ENCODE assay signal across 12 mouse cellular contexts in genomic region chr2:118897808-118898207, GRCm38 (mm10). TPM values are rescaled to one million over a fixed set of nuclear protein-coding genes. Genes with fewer than 3 reads are reported as not detected.
DNase-seq lines count a peak whose midpoint lies in the region; ATAC-seq lines count a peak whose summit lies in the region.
"Had no signal": no experiment of that assay in that cellular context is flagged by ENCODE, and none has a peak within 500 bp of the region (broad histone marks: within the 10 kb centered on the region; RNA-seq: fewer than 3 reads in every experiment).

No protein-coding gene starts in this region.

- no peaks in the 10 kb centered on the region for H3K9me3 ChIP-seq in heart, embryonic 10.5 days
- no peaks in the 10 kb centered on the region for H3K9me3 ChIP-seq in midbrain, embryonic 10.5 days (replicated peaks)
- no peaks in the 10 kb centered on the region for H3K9me3 ChIP-seq in midbrain, embryonic 15.5 days
- no peaks in the 10 kb centered on the region for H3K9me3 ChIP-seq in hindbrain, embryonic 15.5 days
- no peaks in the 10 kb centered on the region for H3K9me3 ChIP-seq in neural tube, embryonic 11.5 days (ENCODE audit: control insufficient read depth, low read length)

- intact Hi-C loops in heart, postnatal 10 days (cut with DNase I), result no loop called here

- H3K9ac ChIP-seq in midbrain, embryonic 15.5 days, result no peak overlapping the region
- no peak overlapping the region for H3K9ac ChIP-seq in hindbrain, embryonic 15.5 days
- no peak overlapping the region for H3K9ac ChIP-seq in neural tube, embryonic 11.5 days (ENCODE audit: low read length)

- ATAC-seq in midbrain, embryonic 15.5 days (replicated peaks), result no peak
- ATAC-seq in hindbrain, embryonic 15.5 days (ENCODE audit: low FRiP score, low read depth), result no peak
- ATAC-seq in neural tube, embryonic 11.5 days (ENCODE audit: insufficient read depth, low FRiP score, low TSS enrichment), result no peak
- ATAC-seq: activated CD4-positive, CD25-positive, alpha-beta regulatory T cell, adult 4 months had no signal

- 2% methylated on average over 11 of the region's 11 CpGs for WGBS in heart, embryonic 10.5 days
- under 1% methylated on average over 11 of the region's 11 CpGs for WGBS in midbrain, embryonic 10.5 days
- WGBS in midbrain, embryonic 15.5 days, result 0% methylated on average over 11 of the region's 11 CpGs
- under 1% methylated on average over 11 of the region's 11 CpGs for WGBS in hindbrain, embryonic 15.5 days
- WGBS in neural tube, embryonic 11.5 days, result 0% methylated on average over 11 of the region's 11 CpGs

- no peak for DNase-seq in heart, embryonic 10.5 days (ENCODE audit: low spot score)
- no peak for DNase-seq in heart, postnatal 10 days
- DNase-seq in midbrain, embryonic 10.5 days (ENCODE audit: low spot score), result no peak
- peak; percentile 20 for DNase-seq in neural tube, embryonic 11.5 days (ENCODE audit: low spot score)
- DNase-seq in lung, adult 18-20 months, result no peak
- no peak for DNase-seq in cerebellum, adult 9-10 months
- DNase-seq: kidney, adult 11 months; left cerebral cortex, postnatal 4 days; thymus, postnatal 36 days had no signal

- no peak overlapping the region for H3K27ac ChIP-seq in heart, embryonic 10.5 days
- H3K27ac ChIP-seq in midbrain, embryonic 10.5 days (replicated peaks), result no peak overlapping the region
- H3K27ac ChIP-seq in midbrain, embryonic 15.5 days, result no peak overlapping the region
- no peak overlapping the region for H3K27ac ChIP-seq in hindbrain, embryonic 15.5 days (replicated peaks)
- no peak overlapping the region for H3K27ac ChIP-seq in neural tube, embryonic 11.5 days (ENCODE audit: low read depth, low read length)

- peaks cover 81% of the 10 kb centered on the region for H3K27me3 ChIP-seq in heart, embryonic 10.5 days (ENCODE audit: insufficient read depth, poor library complexity, severe bottlenecking)
- H3K27me3 ChIP-seq in midbrain, embryonic 10.5 days (ENCODE audit: low read depth, poor library complexity, severe bottlenecking), result peaks cover 83% of the 10 kb centered on the region
- peaks cover 63% of the 10 kb centered on the region for H3K27me3 ChIP-seq in midbrain, embryonic 15.5 days (replicated peaks)
- peaks cover 70% of the 10 kb centered on the region for H3K27me3 ChIP-seq in hindbrain, embryonic 15.5 days
- peaks cover 61% of the 10 kb centered on the region for H3K27me3 ChIP-seq in neural tube, embryonic 11.5 days (ENCODE audit: control insufficient read depth, insufficient read depth, low read length)

- no peaks in the 10 kb centered on the region for H3K36me3 ChIP-seq in heart, embryonic 10.5 days
- no peaks in the 10 kb centered on the region for H3K36me3 ChIP-seq in midbrain, embryonic 10.5 days
- H3K36me3 ChIP-seq in midbrain, embryonic 15.5 days (replicated peaks), result no peaks in the 10 kb centered on the region
- H3K36me3 ChIP-seq in hindbrain, embryonic 15.5 days, result no peaks in the 10 kb centered on the region
- H3K36me3 ChIP-seq in neural tube, embryonic 11.5 days (ENCODE audit: control insufficient read depth, insufficient read depth, low read length), result no peaks in the 10 kb centered on the region

- H3K4me3 ChIP-seq in heart, embryonic 10.5 days, result peak overlapping the region; percentile 16; the same call in 1 of the 2 replicates
- H3K4me3 ChIP-seq in midbrain, embryonic 10.5 days, result peak overlapping the region; percentile 58; the same call in 1 of the 2 replicates
- H3K4me3 ChIP-seq in midbrain, embryonic 15.5 days, result no peak overlapping the region
- no peak overlapping the region for H3K4me3 ChIP-seq in hindbrain, embryonic 15.5 days
- no peak overlapping the region for H3K4me3 ChIP-seq in neural tube, embryonic 11.5 days (ENCODE audit: low read depth, low read length)

- H3K4me2 ChIP-seq in midbrain, embryonic 15.5 days, result no peak overlapping the region; the same call in 1 of the 2 replicates
- peak overlapping the region; percentile 80; the same call in 1 of the 2 replicates for H3K4me2 ChIP-seq in hindbrain, embryonic 15.5 days
- H3K4me2 ChIP-seq in neural tube, embryonic 11.5 days (ENCODE audit: low read depth), result no peak overlapping the region; the same call in 1 of the 2 replicates

- H3K4me1 ChIP-seq in heart, embryonic 10.5 days, result peaks cover 46% of the 10 kb centered on the region
- H3K4me1 ChIP-seq in midbrain, embryonic 10.5 days, result peaks cover 67% of the 10 kb centered on the region
- H3K4me1 ChIP-seq in midbrain, embryonic 15.5 days, result peaks cover 35% of the 10 kb centered on the region
- peaks cover 38% of the 10 kb centered on the region for H3K4me1 ChIP-seq in hindbrain, embryonic 15.5 days (replicated peaks)
- peaks cover 20% of the 10 kb centered on the region for H3K4me1 ChIP-seq in neural tube, embryonic 11.5 days (ENCODE audit: control insufficient read depth, insufficient read depth, low read length)

RNA-seq across cellular contexts. Expression of gene Bahd1, which starts 2.4 kb away (rescaled TPM):
- polyA plus RNA-seq in heart, embryonic 10.5 days (2016; fragmentation: Nextera tagmentation; extraction: Ambion mirVana), result 3.3 and 4.4 TPM in 2 replicates
- total RNA-seq in heart, postnatal 10 days (2021), result 10 to 100 TPM; 13.4 to 18.4 TPM
- polyA plus RNA-seq in midbrain, embryonic 10.5 days (2016; fragmentation: Nextera tagmentation; extraction: Ambion mirVana), result 3.8 and 3.9 TPM in 2 replicates
- polyA plus RNA-seq in midbrain, embryonic 15.5 days (2015; fragmentation: Nextera tagmentation; extraction: Ambion mirVana), result 8.4 and 8.8 TPM in 2 replicates
- polyA plus RNA-seq in hindbrain, embryonic 15.5 days (2015; fragmentation: Nextera tagmentation; extraction: Ambion mirVana), result 8.0 and 8.9 TPM in 2 replicates
- polyA plus RNA-seq in neural tube, embryonic 11.5 days (2014; fragmentation: Nextera tagmentation; extraction: Ambion mirVana), result 1.5 TPM in 2 replicates

RNA-seq across cellular contexts. Expression of gene Chst14, which starts 28.5 kb away (rescaled TPM):
- 18.8 and 20.1 TPM in 2 replicates for polyA plus RNA-seq in heart, embryonic 10.5 days (2016; fragmentation: Nextera tagmentation; extraction: Ambion mirVana)
- 10 to 100 TPM; 14.1 to 14.5 TPM for total RNA-seq in heart, postnatal 10 days (2021)
- polyA plus RNA-seq in midbrain, embryonic 10.5 days (2016; fragmentation: Nextera tagmentation; extraction: Ambion mirVana), result 14.5 and 17.2 TPM in 2 replicates
- 4.7 and 6.0 TPM in 2 replicates for polyA plus RNA-seq in midbrain, embryonic 15.5 days (2015; fragmentation: Nextera tagmentation; extraction: Ambion mirVana)
- 6.2 and 6.9 TPM in 2 replicates for polyA plus RNA-seq in hindbrain, embryonic 15.5 days (2015; fragmentation: Nextera tagmentation; extraction: Ambion mirVana)
- polyA plus RNA-seq in neural tube, embryonic 11.5 days (2014; fragmentation: Nextera tagmentation; extraction: Ambion mirVana), result 23.4 and 26.0 TPM in 2 replicates

RNA-seq across cellular contexts. Expression of gene Ivd, which starts 36.1 kb away (rescaled TPM):
- polyA plus RNA-seq in heart, embryonic 10.5 days (2016; fragmentation: Nextera tagmentation; extraction: Ambion mirVana), result 67.2 and 82.4 TPM in 2 replicates
- 10 to 100 TPM; 96.3 to 98.2 TPM for total RNA-seq in heart, postnatal 10 days (2021)
- polyA plus RNA-seq in midbrain, embryonic 10.5 days (2016; fragmentation: Nextera tagmentation; extraction: Ambion mirVana), result 63.3 and 67.3 TPM in 2 replicates
- 43.0 and 50.4 TPM in 2 replicates for polyA plus RNA-seq in midbrain, embryonic 15.5 days (2015; fragmentation: Nextera tagmentation; extraction: Ambion mirVana)
- polyA plus RNA-seq in hindbrain, embryonic 15.5 days (2015; fragmentation: Nextera tagmentation; extraction: Ambion mirVana), result 45.4 and 51.8 TPM in 2 replicates
- 52.1 and 53.0 TPM in 2 replicates for polyA plus RNA-seq in neural tube, embryonic 11.5 days (2014; fragmentation: Nextera tagmentation; extraction: Ambion mirVana)

Comparison
In these comparisons a context has a peak if more than half of its experiments do, and no peak if none do; other contexts are left out.
1. H3K4me3 ChIP-seq: peak in heart, embryonic 10.5 days (single experiment) and midbrain, embryonic 10.5 days (single experiment); none in midbrain, embryonic 15.5 days (single experiment), hindbrain, embryonic 15.5 days (single experiment) and neural tube, embryonic 11.5 days (single experiment).